Mouse (Mus musculus) lung, adult 2 months (tissue): ENCODE results near the gene Ptk7. TPM values are rescaled to one million over a fixed set of nuclear protein-coding genes. Genes with fewer than 3 reads are reported as not detected.

Experiments
- DNase-seq: peaks from one replicate; pipeline ENCODE4 v3.0.0; 2022
- H3K4me1 ChIP-seq: fragments of 200-500 bp; 2 replicates; pipeline ENCODE4 v1.6.1; 2011; ENCODE audit warnings: low read length; ENCODE audit not compliant: control insufficient read depth, insufficient read depth
- H3K4me3 ChIP-seq: fragments of 200-500 bp; replicated peaks from 2 replicates; pipeline ENCODE3; 2011; ENCODE audit warnings: low read depth, mild to moderate bottlenecking, control low read depth, low read length; ENCODE audit errors: extremely low read depth
- CTCF ChIP-seq: fragments of 200-500 bp; IDR thresholded peaks from 2 replicates; pipeline ENCODE4 v1.5.1; 2011; ENCODE audit warnings: mild to moderate bottlenecking, low read length, control low read depth; ENCODE audit not compliant: insufficient read depth
- POLR2A ChIP-seq: fragments of 200-500 bp; IDR thresholded peaks from 2 replicates; pipeline ENCODE4 v1.6.1; 2011; ENCODE audit warnings: low read depth, mild to moderate bottlenecking, control low read depth, low read length, borderline replicate concordance; ENCODE audit errors: extremely low read depth
- WGBS: fragments of 180-500 bp; shearing (Covaris S2); methylation state at CpG from one replicate; pipeline ENCODE4 v1.1.7; 2018; 5-methylcytosine and 5-hydroxymethylcytosine counted together
- polyA plus RNA-seq: library from polyadenylated mRNA; depleted of rRNA; stranded (reverse); fragments of >200 nt; gene quantifications from 2 replicates; pipeline ENCODE4 v1.2.3, GENCODE M21; 2012

Gene Ptk7
- polyA plus RNA-seq, 1 experiment, result 57.3 TPM

DNA sequence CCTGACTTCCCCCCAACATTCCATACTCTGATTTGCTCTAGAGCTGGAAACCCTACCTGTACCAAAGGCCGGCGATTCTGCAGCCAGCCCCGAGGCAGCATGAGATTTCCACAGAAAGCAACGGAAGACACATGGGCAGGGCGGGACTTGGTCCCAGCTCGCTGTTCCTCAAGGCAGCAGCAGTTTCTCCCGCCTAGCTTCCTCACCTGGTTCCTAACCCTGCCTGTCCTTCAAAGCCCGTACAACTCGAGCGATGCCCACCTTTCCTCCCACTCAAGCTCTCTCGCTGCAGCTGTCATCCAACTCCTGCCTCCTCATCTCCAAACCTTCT is 74.7 kb downstream of the Ptk7 start:
- WGBS, result under 1% methylated on average over 11 of the region's 11 CpGs
- Histone ChIP-seq H3K4me3 (peak overlapping the region; percentile 79), H3K4me1 (peaks cover 12% of the 10 kb centered on the region)
- no peak for TF ChIP-seq CTCF
- TF ChIP-seq POLR2A, result peak; percentile 10; the same call in 1 of the 2 replicates
- peak; percentile 50 for DNase-seq

DNA sequence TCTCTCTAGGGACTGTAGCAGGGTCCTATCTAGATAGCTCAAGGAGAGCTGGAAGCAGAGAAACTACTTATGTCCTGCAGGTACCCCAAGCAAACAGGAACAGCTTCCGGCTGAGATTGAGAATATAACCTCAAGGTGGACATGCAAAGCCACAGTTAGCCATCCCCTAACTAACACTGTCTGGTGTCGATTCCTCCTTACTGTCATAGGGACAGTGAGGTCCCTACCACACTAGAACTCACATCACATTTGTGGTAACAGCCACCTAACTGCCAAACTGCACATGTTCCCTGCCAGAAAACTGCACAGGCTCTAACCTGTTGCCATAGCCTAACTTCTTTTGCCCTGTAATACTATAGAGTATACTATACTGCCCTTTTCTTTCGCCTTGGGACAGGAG is 75.4 kb downstream of the Ptk7 start:
- Histone ChIP-seq H3K4me1 (peaks cover 12% of the 10 kb centered on the region), H3K4me3 (no peak overlapping the region)
- WGBS, result 51% methylated on average over 3 of the region's 3 CpGs
- no peak for TF ChIP-seq CTCF
- TF ChIP-seq POLR2A, result no peak
- no peak for DNase-seq

DNA sequence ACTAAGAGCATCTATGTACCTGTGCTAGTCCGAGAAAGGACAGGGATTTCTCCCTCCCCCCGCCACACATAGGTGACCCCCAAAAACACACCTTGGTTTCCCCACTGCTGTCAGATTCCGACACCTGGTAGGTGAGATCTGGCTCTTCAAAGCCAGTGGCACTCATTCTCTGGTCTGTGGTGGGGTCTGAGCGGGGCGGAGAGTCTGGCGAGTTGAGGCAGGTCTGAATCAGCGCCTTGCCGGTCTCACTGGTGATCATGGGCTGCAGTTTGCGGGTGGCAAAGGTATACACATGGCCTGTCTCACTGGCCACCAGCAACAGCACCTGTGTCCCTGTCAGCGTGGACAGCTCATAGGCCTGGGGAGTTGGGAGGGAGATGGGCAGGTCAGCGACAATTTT is 75.8 kb downstream of the Ptk7 start:
- peak overlapping the region; percentile 12 for H3K4me3 ChIP-seq
- no peak for TF ChIP-seq POLR2A
- TF ChIP-seq CTCF, result no peak
- peaks cover 12% of the 10 kb centered on the region for H3K4me1 ChIP-seq
- DNase-seq, result no peak
- WGBS, result 56% methylated on average over 11 of the region's 11 CpGs

DNA sequence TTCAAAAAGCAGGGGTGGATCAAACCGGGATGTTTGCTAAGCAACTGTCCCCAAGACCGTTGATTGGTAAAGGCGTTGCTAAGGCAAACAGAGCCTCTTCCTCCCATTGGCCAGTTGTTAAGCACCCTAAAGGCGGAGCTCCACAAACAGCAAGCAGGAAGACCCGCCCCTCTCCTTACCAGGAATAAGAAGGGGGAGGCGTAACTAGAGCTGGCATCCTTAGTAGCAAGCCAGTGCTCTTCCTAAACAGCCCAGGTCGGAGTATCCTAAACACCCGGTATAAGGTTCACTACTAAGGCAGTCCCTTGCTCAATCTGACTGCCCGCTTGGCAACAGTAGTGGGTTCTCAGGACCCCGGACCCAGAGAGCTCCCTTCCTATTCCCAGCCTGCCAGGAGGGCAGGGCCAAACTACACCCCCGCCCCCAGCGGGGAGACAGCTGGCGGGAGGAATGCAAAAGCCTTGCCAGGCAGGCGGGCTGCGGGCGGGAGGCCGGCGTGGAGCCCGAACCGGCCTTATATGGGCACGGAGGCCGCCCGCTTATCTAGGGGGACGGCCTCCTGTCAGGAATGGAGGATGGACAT is 76.4 kb downstream of the Ptk7 start:
- peak; percentile 56; the same call in 1 of the 2 replicates for TF ChIP-seq POLR2A
- TF ChIP-seq CTCF, result no peak
- peak; percentile 93 for DNase-seq
- peak overlapping the region; percentile 67 for H3K4me3 ChIP-seq
- peaks cover 12% of the 10 kb centered on the region for H3K4me1 ChIP-seq
- WGBS, result 9% methylated on average over 24 of the region's 24 CpGs

DNA sequence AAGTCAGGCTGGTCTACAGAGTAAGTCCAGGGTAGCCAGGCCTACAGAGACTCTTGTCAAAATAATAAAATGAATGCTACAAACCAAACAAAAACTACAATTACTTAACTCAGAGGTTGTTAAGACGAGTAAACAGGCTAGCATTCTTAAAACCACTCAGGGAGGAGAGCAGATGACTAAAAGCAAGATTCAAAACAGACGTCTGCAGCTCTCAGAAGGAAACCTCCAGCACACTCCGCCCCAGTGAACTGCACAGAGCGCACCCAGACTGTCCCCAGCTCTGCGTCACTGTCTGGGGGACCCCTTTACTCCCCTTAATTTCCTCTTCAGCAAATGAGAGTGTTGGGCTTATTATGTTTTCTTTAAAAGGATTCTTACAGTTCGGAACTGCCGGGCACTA is 77.2 kb downstream of the Ptk7 start:
- whole genome bisulfite sequencing, result 72% methylated on average over 7 of the region's 7 CpGs
- no peak for TF ChIP-seq CTCF
- TF ChIP-seq POLR2A, result no peak
- peaks cover 12% of the 10 kb centered on the region for H3K4me1 ChIP-seq
- DNase-seq, result no peak
- H3K4me3 ChIP-seq, result no peak overlapping the region

DNA sequence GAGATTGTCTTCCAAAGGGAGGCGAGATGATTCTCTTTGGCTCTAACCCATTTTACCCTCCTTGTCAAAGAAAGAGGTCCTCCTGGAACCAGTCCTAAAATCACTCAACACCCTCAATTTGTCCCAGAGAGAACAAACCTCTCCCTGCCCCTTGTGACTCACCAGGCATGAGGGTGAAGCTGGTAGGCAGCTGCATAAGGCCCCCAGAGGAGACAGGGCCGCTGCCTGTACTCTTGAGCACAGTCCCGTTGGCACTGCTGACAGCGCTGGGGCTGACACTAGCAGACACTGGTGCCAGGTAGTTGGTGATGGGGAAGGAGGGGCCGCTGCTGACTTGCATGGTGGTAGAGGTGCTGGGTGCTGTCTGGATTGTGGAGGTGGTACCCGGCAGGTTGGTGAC is 77.9 kb downstream of the Ptk7 start:
- Histone ChIP-seq H3K4me3 (no peak overlapping the region), H3K4me1 (peaks cover 13% of the 10 kb centered on the region)
- no peak for DNase-seq
- TF ChIP-seq POLR2A (no peak), CTCF (no peak)
- WGBS, result 82% methylated on average over 6 of the region's 6 CpGs

DNA sequence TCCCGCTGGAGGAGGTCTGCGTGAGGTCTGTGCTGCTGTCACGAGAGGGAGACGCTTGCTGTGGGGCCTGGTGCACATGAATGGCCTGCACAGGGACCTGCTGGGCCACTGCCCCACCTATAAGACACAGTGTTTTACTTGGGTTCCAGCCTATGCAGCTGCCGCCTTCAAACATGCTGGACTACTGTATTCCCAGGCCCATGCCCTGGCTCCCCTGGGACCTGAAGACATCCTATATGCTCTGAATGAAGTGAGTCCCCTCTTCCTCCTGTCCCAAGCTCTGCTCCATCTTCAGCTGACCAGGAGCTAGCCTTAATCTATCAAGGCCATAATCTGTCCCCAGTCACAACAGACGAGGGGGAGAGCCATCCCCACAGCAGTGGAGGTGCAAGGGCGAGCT is 78.4 kb downstream of the Ptk7 start:
- 84% methylated on average over 7 of the region's 7 CpGs for WGBS
- no peak for DNase-seq
- Histone ChIP-seq H3K4me3 (no peak overlapping the region), H3K4me1 (peaks cover 14% of the 10 kb centered on the region)
- TF ChIP-seq POLR2A (no peak), CTCF (no peak)

DNA sequence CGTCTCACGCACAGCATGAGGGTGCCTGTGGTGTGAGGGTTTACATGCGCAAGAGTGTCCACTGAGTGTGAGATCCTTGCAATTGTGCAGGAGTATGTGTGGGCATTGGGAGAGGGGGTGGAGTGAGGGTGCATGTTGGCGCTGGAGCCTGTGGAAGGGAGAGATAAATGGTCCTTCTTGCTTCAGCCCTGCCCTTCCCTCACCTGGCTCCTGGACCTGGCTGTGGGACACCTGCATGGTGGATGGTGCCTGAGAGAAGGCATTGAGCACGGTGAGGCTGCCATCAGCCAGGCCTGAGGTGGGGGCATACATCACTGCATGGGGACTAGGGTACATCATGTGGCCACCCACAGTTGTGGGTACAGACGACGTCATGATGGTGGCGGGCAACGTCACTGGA is 79.7 kb downstream of the Ptk7 start:
- TF ChIP-seq POLR2A, result no peak
- no peak for TF ChIP-seq CTCF
- WGBS, result 89% methylated on average over 9 of the region's 9 CpGs
- peaks cover 15% of the 10 kb centered on the region for H3K4me1 ChIP-seq
- no peak overlapping the region for H3K4me3 ChIP-seq
- DNase-seq, result no peak

DNA sequence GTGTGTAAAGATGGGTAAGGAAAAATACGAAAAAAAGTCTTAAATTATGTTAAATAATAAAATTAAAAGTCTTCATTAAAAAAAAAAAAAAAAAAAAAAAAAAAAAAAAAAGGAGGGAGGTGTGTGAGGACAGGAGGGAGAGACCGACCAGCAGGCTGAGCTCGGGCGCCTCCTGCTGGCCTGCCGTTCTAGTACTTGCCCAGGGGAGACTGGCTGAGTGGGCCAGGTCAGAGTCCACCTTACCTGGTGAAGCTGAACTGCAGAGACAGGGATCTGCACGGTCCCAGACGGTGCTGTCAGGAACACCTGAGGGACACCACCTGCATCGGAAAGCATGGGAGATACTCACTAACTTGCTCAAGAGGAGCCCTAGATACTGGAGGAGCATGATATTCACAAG is 80.1 kb downstream of the Ptk7 start:
- Histone ChIP-seq H3K4me3 (no peak overlapping the region), H3K4me1 (peaks cover 14% of the 10 kb centered on the region)
- 44% methylated on average over 8 of the region's 8 CpGs for WGBS
- peak; percentile 27 for DNase-seq
- TF ChIP-seq POLR2A (no peak), CTCF (peak; percentile 44)

DNA sequence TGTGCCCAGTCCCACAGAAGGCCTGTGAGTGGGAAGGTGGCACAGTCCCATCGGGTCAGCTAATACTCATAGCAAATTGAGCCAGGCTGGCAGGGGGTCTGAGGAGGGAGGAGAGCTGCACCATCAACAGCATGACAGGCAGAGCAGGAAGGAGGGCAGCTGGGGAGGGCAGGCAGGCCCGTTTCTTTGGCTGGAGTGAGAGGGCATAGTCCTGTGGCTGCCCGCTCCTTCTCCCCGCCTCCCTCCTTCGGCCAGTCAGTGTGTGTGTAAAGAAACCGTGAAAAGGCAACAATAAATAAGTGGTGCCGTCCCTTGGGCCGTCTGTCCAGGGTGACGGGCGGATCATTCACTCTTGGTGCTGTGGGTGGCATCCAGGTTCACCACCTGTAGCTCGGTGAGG is 80.6 kb downstream of the Ptk7 start:
- Histone ChIP-seq H3K4me3 (no peak overlapping the region), H3K4me1 (peaks cover 10% of the 10 kb centered on the region)
- no peak for TF ChIP-seq POLR2A
- TF ChIP-seq CTCF, result no peak
- WGBS, result 71% methylated on average over 11 of the region's 11 CpGs
- DNase-seq, result no peak
